Mouse (Mus musculus) lung, adult 2 months (tissue): ENCODE data around the gene Rps15a. TPM values are rescaled to one million over a fixed set of nuclear protein-coding genes. Genes with fewer than 3 reads are reported as not detected.

Experiments
- DNase-seq: peaks from one replicate; pipeline ENCODE4 v3.0.0; 2022
- H3K4me1 ChIP-seq: fragments of 200-500 bp; 2 replicates; pipeline ENCODE4 v1.6.1; 2011; ENCODE audit warnings: low read length; ENCODE audit not compliant: control insufficient read depth, insufficient read depth
- H3K4me3 ChIP-seq: fragments of 200-500 bp; replicated peaks from 2 replicates; pipeline ENCODE3; 2011; ENCODE audit warnings: low read depth, mild to moderate bottlenecking, control low read depth, low read length; ENCODE audit errors: extremely low read depth
- CTCF ChIP-seq: fragments of 200-500 bp; IDR thresholded peaks from 2 replicates; pipeline ENCODE4 v1.5.1; 2011; ENCODE audit warnings: mild to moderate bottlenecking, low read length, control low read depth; ENCODE audit not compliant: insufficient read depth
- POLR2A ChIP-seq: fragments of 200-500 bp; IDR thresholded peaks from 2 replicates; pipeline ENCODE4 v1.6.1; 2011; ENCODE audit warnings: low read depth, mild to moderate bottlenecking, control low read depth, low read length, borderline replicate concordance; ENCODE audit errors: extremely low read depth
- WGBS: fragments of 180-500 bp; shearing (Covaris S2); methylation state at CpG from one replicate; pipeline ENCODE4 v1.1.7; 2018; 5-methylcytosine and 5-hydroxymethylcytosine counted together
- polyA plus RNA-seq: library from polyadenylated mRNA; depleted of rRNA; stranded (reverse); fragments of >200 nt; gene quantifications from 2 replicates; pipeline ENCODE4 v1.2.3, GENCODE M21; 2012

Gene Rps15a
- polyA plus RNA-seq, 1 experiment: 792 TPM

- Histone ChIP-seq H3K4me3 (peak overlapping the region; percentile 90), H3K4me1 (no peaks in the 10 kb centered on the region; the same call in 1 of the 2 replicates)
- TF ChIP-seq CTCF (no peak), POLR2A (no peak)
- WGBS: under 1% methylated on average over 21 of the region's 21 CpGs
- peak; percentile 44 for DNase-seq
These were observed 13.0 kb upstream of the Rps15a start for GRCm38 (mm10) chr7:118128925-118129429.

GRCm38 (mm10) chr7:118126219-118126875 lies 10.4 kb upstream of the Rps15a start:
- no peaks in the 10 kb centered on the region; the same call in 1 of the 2 replicates for H3K4me1 ChIP-seq
- H3K4me3 ChIP-seq: no peak overlapping the region
- WGBS: 51% methylated on average over 11 of the region's 11 CpGs
- DNase-seq: no peak
- TF ChIP-seq POLR2A (no peak), CTCF (no peak)

- no peak for DNase-seq
- Histone ChIP-seq H3K4me3 (no peak overlapping the region), H3K4me1 (peaks cover 2% of the 10 kb centered on the region; the same call in 1 of the 2 replicates)
- TF ChIP-seq CTCF (no peak), POLR2A (no peak)
These were observed 9.7 kb upstream of the Rps15a start for GRCm38 (mm10) chr7:118125736-118126135.

GRCm38 (mm10) chr7:118123512-118124411 lies 7.8 kb upstream of the Rps15a start:
- Histone ChIP-seq H3K4me1 (peaks cover 3% of the 10 kb centered on the region; the same call in 1 of the 2 replicates), H3K4me3 (no peak overlapping the region)
- 70% methylated on average over 4 of the region's 4 CpGs for WGBS
- no peak for TF ChIP-seq CTCF
- TF ChIP-seq POLR2A: no peak
- no peak for DNase-seq

GRCm38 (mm10) chr7:118122235-118122634 lies 6.2 kb upstream of the Rps15a start:
- no peak overlapping the region for H3K4me3 ChIP-seq
- TF ChIP-seq CTCF: no peak
- no peak for TF ChIP-seq POLR2A
- 98% methylated on average over 7 of the region's 7 CpGs for WGBS
- peaks cover 6% of the 10 kb centered on the region; the same call in 1 of the 2 replicates for H3K4me1 ChIP-seq
- DNase-seq: no peak

- no peak for DNase-seq
- TF ChIP-seq POLR2A (no peak), CTCF (no peak)
- Histone ChIP-seq H3K4me1 (peaks cover 6% of the 10 kb centered on the region), H3K4me3 (no peak overlapping the region)
- 86% methylated on average over 1 of the region's 1 CpGs for WGBS
These were observed 4.7 kb upstream of the Rps15a start for GRCm38 (mm10) chr7:118120654-118121053.

- no peak overlapping the region for H3K4me3 ChIP-seq
- WGBS: 35% methylated on average over 5 of the region's 5 CpGs
- TF ChIP-seq CTCF: no peak
- TF ChIP-seq POLR2A: no peak
- no peak for DNase-seq
- H3K4me1 ChIP-seq: peaks cover 9% of the 10 kb centered on the region
These were observed 4.0 kb upstream of the Rps15a start for GRCm38 (mm10) chr7:118119946-118120345.

GRCm38 (mm10) chr7:118119142-118119541 lies 3.2 kb upstream of the Rps15a start:
- WGBS: 48% methylated on average over 2 of the region's 2 CpGs
- no peak overlapping the region for H3K4me3 ChIP-seq
- DNase-seq: peak; percentile 53
- H3K4me1 ChIP-seq: peaks cover 13% of the 10 kb centered on the region
- no peak for TF ChIP-seq POLR2A

GRCm38 (mm10) chr7:118118426-118118825 lies 2.4 kb upstream of the Rps15a start:
- peaks cover 18% of the 10 kb centered on the region for H3K4me1 ChIP-seq
- DNase-seq: no peak
- TF ChIP-seq POLR2A (no peak), CTCF (no peak)
- WGBS: 74% methylated on average over 3 of the region's 3 CpGs
- no peak overlapping the region for H3K4me3 ChIP-seq
